Mouse (Mus musculus) NIH3T3 (cell line): ENCODE measurements around the gene Coro7.
"Not testable (repeated sequence)": the region's sequence is repeated elsewhere in the genome, so short reads cannot be mapped to it uniquely, and the experiment has no call there.

ENCODE experiments used
- DNase-seq: peaks from one replicate; pipeline ENCODE4 v3.0.0-alpha.2; 2012; ENCODE audit warnings: low read depth

Gene Coro7

DNA sequence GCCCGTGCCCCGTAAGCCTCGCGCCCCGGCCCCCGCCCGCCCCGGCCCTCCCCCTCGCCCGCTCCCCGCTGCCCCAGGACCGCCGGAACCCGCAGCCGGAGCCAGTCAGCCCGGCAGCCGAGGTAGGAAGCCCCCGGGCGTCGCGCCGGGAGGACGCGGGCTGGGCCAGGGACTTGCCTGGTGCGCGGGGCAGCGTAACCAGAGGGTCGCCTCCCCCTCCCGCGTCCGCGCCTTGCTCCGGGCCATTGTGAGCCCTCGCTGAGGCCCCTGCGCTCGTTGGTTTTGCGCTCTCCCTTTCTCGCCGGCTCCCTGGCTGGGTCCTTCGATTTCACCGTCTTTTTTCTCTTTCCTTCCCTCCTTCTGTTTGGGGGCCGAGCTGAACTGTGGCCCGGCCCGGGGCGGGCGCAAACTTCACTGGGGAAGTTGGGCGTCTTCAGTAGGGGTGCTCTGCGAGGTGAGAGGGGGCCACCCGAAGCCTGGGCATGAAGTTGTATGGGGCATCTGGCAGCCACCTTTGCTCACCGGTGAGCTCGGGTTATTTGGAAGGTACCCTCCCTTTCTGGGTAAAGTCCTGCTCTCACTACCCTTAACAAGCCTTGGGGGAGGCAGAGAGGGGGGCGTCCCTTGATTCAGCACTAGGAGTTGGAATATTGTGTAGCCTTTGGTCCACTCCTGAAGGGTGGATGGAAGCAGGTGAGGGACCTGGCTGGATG is 84.6 kb downstream of the Coro7 start:
- DNase-seq, result peak; percentile 49

DNA sequence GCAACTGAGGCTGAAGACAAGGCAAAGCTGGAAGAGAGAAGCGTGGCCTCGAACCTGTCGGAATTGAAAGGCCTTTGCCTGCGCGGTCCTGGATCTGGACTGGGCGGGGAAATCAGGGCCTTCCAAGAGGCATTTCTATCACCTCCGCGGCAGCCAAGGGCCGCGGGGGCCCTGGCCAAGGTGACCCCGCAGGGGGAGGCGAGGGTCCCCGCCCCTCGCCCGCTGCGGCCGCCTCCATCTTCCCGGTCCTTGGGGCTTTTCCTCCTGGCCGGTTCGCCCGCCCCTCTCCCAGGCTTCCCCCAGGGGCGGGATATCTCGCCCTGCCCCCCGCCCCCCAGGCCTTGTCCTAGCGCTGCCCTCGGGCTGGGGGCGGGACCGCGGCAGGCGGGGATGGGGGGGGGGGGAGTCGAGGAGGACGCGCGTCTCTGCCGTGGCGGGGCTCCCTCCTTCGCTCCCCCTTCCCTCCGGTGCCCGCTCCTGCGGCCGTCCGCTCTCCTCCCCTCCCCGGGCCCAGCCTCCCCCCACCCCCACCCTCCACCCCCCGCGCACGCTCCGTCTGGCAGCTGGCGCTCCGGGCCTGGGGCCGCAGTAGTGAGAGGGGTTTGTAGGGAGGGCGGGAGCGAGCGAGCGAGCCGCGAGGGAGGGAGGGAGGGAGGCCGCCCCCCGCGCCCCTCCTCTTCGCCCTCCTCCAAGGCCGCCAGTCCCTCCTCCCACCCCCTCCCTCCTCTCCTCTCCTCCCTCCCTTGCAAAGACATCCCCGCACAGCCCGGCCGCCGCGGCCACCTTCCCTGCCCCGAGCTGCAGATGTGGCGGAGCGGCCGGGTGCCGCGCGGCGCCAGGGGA is 85.4 kb downstream of the Coro7 start, which contains the start of gene Glis2:
TSS of gene Glis2 (plus strand) at position 743 of the 843 bp plus-strand sequence.
- peak; percentile 91 for DNase-seq

DNA sequence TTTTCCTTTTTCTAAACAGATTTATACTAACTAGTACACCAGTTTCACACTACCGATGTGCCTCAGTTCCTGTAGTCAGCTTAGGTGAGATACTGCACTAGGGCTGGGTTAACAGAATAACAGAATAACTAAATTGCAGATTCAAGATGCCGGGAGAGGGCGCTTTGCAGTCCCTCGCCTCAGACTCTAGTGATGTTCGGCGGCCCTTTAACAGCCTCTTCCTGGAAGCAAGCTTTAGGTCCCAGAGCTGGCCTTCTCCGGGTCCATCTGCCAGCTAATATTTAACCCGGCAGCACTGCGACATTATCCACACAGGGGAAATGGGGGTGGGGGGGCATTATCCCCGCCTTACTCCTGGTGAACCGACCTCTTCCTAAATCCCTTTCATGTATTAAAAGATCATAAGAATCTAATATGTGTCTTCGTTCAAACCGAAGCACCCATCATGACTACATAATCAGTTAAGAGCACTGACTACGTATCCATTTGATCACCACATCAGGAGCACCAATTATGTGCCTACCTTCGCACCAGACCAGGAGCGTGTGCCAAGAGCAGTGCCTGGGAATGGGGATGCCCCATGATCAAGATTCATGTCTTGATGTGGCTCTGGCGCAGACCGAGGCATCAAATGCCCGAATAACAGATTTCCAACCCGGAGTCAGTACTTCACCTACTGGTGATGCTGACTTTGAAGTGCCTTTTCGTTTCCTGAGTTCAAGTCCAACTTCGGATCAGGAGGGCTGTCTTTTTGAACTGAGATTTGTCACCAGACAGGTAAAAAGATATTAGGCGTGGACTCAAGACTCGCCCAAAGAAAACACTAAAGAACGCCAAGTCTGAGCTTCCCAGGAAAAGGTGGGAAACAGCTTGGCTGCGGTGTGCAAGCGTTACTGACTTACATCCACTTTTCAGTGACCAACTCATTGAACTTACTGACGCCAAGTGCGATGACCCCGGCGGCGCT is 86.4 kb downstream of the Coro7 start:
- DNase-seq, result peak; percentile 82

GRCm38 (mm10) chr16:4590236-4590635 is 89.3 kb downstream of the Coro7 start:
- DNase-seq, result peak; percentile 57

- peak; percentile 69 for DNase-seq
Measured at GRCm38 (mm10) chr16:4587516-4588210, 91.9 kb downstream of the Coro7 start.

- DNase-seq, result peak; percentile 99
Measured at GRCm38 (mm10) chr16:4586531-4587123, 93.0 kb downstream of the Coro7 start.

- DNase-seq, result no peak
Measured at GRCm38 (mm10) chr16:4585642-4586530, 93.7 kb downstream of the Coro7 start.

GRCm38 (mm10) chr16:4584438-4584837 is 95.1 kb downstream of the Coro7 start:
- DNase-seq, result no peak

DNA sequence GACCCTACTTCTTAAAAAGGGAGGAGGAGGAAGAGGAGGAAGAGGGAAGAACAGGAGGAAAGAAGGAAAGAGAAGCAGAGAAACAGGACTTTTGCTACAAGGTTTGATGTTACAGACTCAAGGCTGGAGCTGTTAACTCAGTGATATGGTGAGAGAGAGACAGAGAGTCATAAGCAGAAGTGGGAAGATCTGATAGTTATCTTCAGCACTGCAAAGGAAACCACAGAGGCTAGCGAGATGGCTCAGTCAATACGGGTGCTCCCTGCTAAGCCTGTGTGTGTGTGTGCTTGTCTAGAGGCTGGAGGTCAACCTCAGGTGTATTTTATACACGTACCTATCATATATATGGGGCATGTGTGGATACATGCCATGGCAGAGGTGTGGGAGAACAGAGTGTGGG is 95.8 kb downstream of the Coro7 start:
- DNase-seq, result no peak

DNA sequence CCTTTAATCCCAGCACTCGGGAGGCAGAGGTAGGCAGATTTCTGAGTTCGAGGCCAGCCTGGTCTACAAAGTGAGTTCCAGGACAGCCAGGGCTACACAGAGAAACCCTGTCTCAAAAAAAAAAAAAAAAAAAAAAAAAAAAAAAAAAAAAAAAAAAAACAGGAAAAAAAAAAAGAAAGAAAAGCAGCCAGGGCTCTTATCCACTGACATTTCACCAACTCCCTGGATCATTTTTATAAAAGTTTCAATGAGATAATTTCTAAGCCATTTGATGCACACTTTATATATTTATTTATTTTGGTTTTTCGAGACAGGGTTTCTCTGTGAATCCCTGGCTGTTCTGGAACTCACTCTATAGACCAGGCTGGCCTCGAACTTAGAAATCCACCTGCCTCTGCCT is 98.4 kb downstream of the Coro7 start:
- not testable (repeated sequence) for DNase-seq

GRCm38 (mm10) chr16:4578630-4579029 is 100.9 kb downstream of the Coro7 start:
- DNase-seq, result no peak

GRCm38 (mm10) chr16:4576873-4577272 is 102.7 kb downstream of the Coro7 start:
- DNase-seq, result no peak
